Mouse (Mus musculus): ENCODE results near the gene Mst1. TPM values are rescaled to one million over a fixed set of nuclear protein-coding genes. Genes with fewer than 3 reads are reported as not detected.

The Mst1 gene
- polyA plus RNA-seq, 1 experiment: 2.4 TPM

- H3K36me3 ChIP-seq (ENCODE audit: control insufficient read depth): no peaks in the 10 kb centered on the region
- no peak overlapping the region for H3K4me3 ChIP-seq (replicated peaks)
- H3K27me3 ChIP-seq (ENCODE audit: control insufficient read depth): peaks cover 13% of the 10 kb centered on the region
- peaks cover 4% of the 10 kb centered on the region for H3K9me3 ChIP-seq (ENCODE audit: control insufficient read depth, low read length)
- peaks cover 11% of the 10 kb centered on the region for H3K4me1 ChIP-seq (ENCODE audit: control insufficient read depth)
- no peak for TF ChIP-seq GATA1 (IDR thresholded peaks at IDR 0.05; ENCODE audit: low read length)
- no peak for TF ChIP-seq TAL1 (IDR thresholded peaks at IDR 0.05; ENCODE audit: low read length)
These were observed 39.7 kb downstream of the Mst1 start for GRCm38 (mm10) chr9:108119891-108120411.

- H3K4me3 ChIP-seq (replicated peaks): no peak overlapping the region
- TF ChIP-seq GATA1 (IDR thresholded peaks at IDR 0.05; ENCODE audit: low read length) (no peak), TAL1 (IDR thresholded peaks at IDR 0.05; ENCODE audit: low read length) (no peak)
- H3K4me1 ChIP-seq (ENCODE audit: control insufficient read depth): peaks cover 11% of the 10 kb centered on the region
- H3K9me3 ChIP-seq (ENCODE audit: control insufficient read depth, low read length): no peaks in the 10 kb centered on the region
- peaks cover 5% of the 10 kb centered on the region for H3K27me3 ChIP-seq (ENCODE audit: control insufficient read depth)
- no peaks in the 10 kb centered on the region for H3K36me3 ChIP-seq (ENCODE audit: control insufficient read depth)
These were observed 40.4 kb downstream of the Mst1 start for GRCm38 (mm10) chr9:108120671-108121070.

- no peak for TF ChIP-seq GATA1 (IDR thresholded peaks at IDR 0.05; ENCODE audit: low read length)
- no peak for TF ChIP-seq TAL1 (IDR thresholded peaks at IDR 0.05; ENCODE audit: low read length)
- Histone ChIP-seq H3K4me3 (replicated peaks) (no peak overlapping the region), H3K9me3 (ENCODE audit: control insufficient read depth, low read length) (no peaks in the 10 kb centered on the region), H3K27me3 (ENCODE audit: control insufficient read depth) (no peaks in the 10 kb centered on the region), H3K4me1 (ENCODE audit: control insufficient read depth) (peaks cover 11% of the 10 kb centered on the region), H3K36me3 (ENCODE audit: control insufficient read depth) (no peaks in the 10 kb centered on the region)
These were observed 41.1 kb downstream of the Mst1 start for GRCm38 (mm10) chr9:108121170-108121969.

- H3K27me3 ChIP-seq (ENCODE audit: control insufficient read depth): peaks cover 4% of the 10 kb centered on the region
- H3K9me3 ChIP-seq (ENCODE audit: control insufficient read depth, low read length): no peaks in the 10 kb centered on the region
- H3K4me1 ChIP-seq (ENCODE audit: control insufficient read depth): peaks cover 11% of the 10 kb centered on the region
- no peaks in the 10 kb centered on the region for H3K36me3 ChIP-seq (ENCODE audit: control insufficient read depth)
- no peak overlapping the region for H3K4me3 ChIP-seq (replicated peaks)
- TF ChIP-seq TAL1 (IDR thresholded peaks at IDR 0.05; ENCODE audit: low read length) (no peak), GATA1 (IDR thresholded peaks at IDR 0.05; ENCODE audit: low read length) (no peak)
These were observed 43.7 kb downstream of the Mst1 start for GRCm38 (mm10) chr9:108123916-108124315.

- H3K9me3 ChIP-seq (ENCODE audit: control insufficient read depth, low read length): no peaks in the 10 kb centered on the region
- no peaks in the 10 kb centered on the region for H3K36me3 ChIP-seq (ENCODE audit: control insufficient read depth)
- TF ChIP-seq GATA1 (IDR thresholded peaks at IDR 0.05; ENCODE audit: low read length): no peak
- TF ChIP-seq TAL1 (IDR thresholded peaks at IDR 0.05; ENCODE audit: low read length): no peak
- H3K4me1 ChIP-seq (ENCODE audit: control insufficient read depth): no peaks in the 10 kb centered on the region
- no peak overlapping the region for H3K4me3 ChIP-seq (replicated peaks)
- H3K27me3 ChIP-seq (ENCODE audit: control insufficient read depth): peaks cover 9% of the 10 kb centered on the region
These were observed 45.5 kb downstream of the Mst1 start for GRCm38 (mm10) chr9:108125731-108126130.

GRCm38 (mm10) chr9:108126436-108127180, 46.4 kb downstream of the Mst1 start:
- Histone ChIP-seq H3K27me3 (ENCODE audit: control insufficient read depth) (peaks cover 9% of the 10 kb centered on the region), H3K4me3 (replicated peaks) (no peak overlapping the region), H3K9me3 (ENCODE audit: control insufficient read depth, low read length) (no peaks in the 10 kb centered on the region), H3K36me3 (ENCODE audit: control insufficient read depth) (no peaks in the 10 kb centered on the region), H3K4me1 (ENCODE audit: control insufficient read depth) (0 out of 2 replicates have a peak, but pooled peaks cover 2% of the 10 kb centered on the region)
- TF ChIP-seq TAL1 (IDR thresholded peaks at IDR 0.05; ENCODE audit: low read length): no peak
- no peak for TF ChIP-seq GATA1 (IDR thresholded peaks at IDR 0.05; ENCODE audit: low read length)

- no peak for TF ChIP-seq GATA1 (IDR thresholded peaks at IDR 0.05; ENCODE audit: low read length)
- no peak for TF ChIP-seq TAL1 (IDR thresholded peaks at IDR 0.05; ENCODE audit: low read length)
- Histone ChIP-seq H3K4me3 (replicated peaks) (no peak overlapping the region), H3K4me1 (ENCODE audit: control insufficient read depth) (0 out of 2 replicates have a peak, but pooled peaks cover 3% of the 10 kb centered on the region), H3K27me3 (ENCODE audit: control insufficient read depth) (peaks cover 9% of the 10 kb centered on the region), H3K36me3 (ENCODE audit: control insufficient read depth) (no peaks in the 10 kb centered on the region), H3K9me3 (ENCODE audit: control insufficient read depth, low read length) (no peaks in the 10 kb centered on the region)
These were observed 48.0 kb downstream of the Mst1 start for GRCm38 (mm10) chr9:108128248-108128647.

GRCm38 (mm10) chr9:108129042-108129948, 49.1 kb downstream of the Mst1 start:
- H3K9me3 ChIP-seq (ENCODE audit: control insufficient read depth, low read length): no peaks in the 10 kb centered on the region
- no peak overlapping the region for H3K4me3 ChIP-seq (replicated peaks)
- peaks cover 13% of the 10 kb centered on the region for H3K27me3 ChIP-seq (ENCODE audit: control insufficient read depth)
- TF ChIP-seq GATA1 (IDR thresholded peaks at IDR 0.05; ENCODE audit: low read length): no peak
- TF ChIP-seq TAL1 (IDR thresholded peaks at IDR 0.05; ENCODE audit: low read length): no peak
- no peaks in the 10 kb centered on the region for H3K36me3 ChIP-seq (ENCODE audit: control insufficient read depth)
- peaks cover 6% of the 10 kb centered on the region; the same call in 1 of the 2 replicates for H3K4me1 ChIP-seq (ENCODE audit: control insufficient read depth)

All from erythroblast, embryonic 14.5 days (primary cell).